Mouse (Mus musculus): Measurements from ENCODE around the gene Frmd5.

DNA sequence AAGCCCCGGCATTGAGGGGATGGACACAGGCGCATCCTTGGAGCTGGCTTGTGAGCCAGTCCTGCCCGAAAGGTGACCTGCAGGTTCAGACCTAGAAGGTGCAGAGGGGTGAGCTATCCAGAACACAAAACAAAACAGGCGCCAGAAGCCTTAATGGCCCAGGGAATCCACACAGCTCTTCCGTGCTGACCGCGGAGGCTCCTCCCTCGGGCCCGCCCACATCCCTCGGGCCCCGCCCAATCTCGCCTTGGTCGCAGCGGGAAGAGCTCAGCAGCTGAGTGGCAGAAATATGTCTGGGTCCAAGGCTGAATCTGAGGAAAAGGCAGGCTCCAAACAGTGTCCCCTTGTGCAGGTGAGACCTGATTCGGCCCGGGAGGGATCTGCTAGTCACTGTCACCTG lies 297.3 kb downstream of the Frmd5 start:
- TF ChIP-seq CTCF (IDR thresholded peaks at IDR 0.05; ENCODE audit: low read depth, low read length) (no peak), POLR2A (IDR thresholded peaks at IDR 0.05; ENCODE audit: borderline replicate concordance, low read depth, low read length) (no peak)

Data from bone marrow macrophage, adult 2 months (primary cell).